Comparison of ENCODE assay signal across 8 mouse cellular contexts in genomic region chr1:125435018-125435368, GRCm38 (mm10). TPM values are rescaled to one million over a fixed set of nuclear protein-coding genes. Genes with fewer than 3 reads are reported as not detected.
DNase-seq lines count a peak whose midpoint lies in the region; ATAC-seq and TF ChIP-seq lines count a peak whose summit lies in the region.

No protein-coding gene starts in this region.

- H3K9me3 ChIP-seq in hindbrain, embryonic 10.5 days, result no peaks in the 10 kb centered on the region
- no peaks in the 10 kb centered on the region for H3K9me3 ChIP-seq in midbrain, embryonic 11.5 days (ENCODE audit: control insufficient read depth, low read length)

- under 1% methylated on average over 23 of the region's 23 CpGs for WGBS in kidney, adult 2 months
- WGBS in hindbrain, embryonic 10.5 days, result 1% methylated on average over 22 of the region's 23 CpGs
- 2% methylated on average over 19 of the region's 23 CpGs for WGBS in midbrain, embryonic 11.5 days

- no peak for DNase-seq in kidney, adult 2 months
- DNase-seq in kidney, adult 8-10 months, result no peak
- DNase-seq in hindbrain, embryonic 10.5 days (ENCODE audit: low spot score), result no peak
- no peak for DNase-seq in midbrain, embryonic 11.5 days (ENCODE audit: low spot score, missing footprints)
- DNase-seq in layer of hippocampus, postnatal 25 days (ENCODE audit: extremely low spot score in 1 of 2, low spot score in 1 of 2), result no peak
- DNase-seq in kidney, adult 9 months, result no peak
- no peak for DNase-seq in kidney, postnatal 36 days

- no peak for ATAC-seq in midbrain, embryonic 11.5 days (ENCODE audit: low FRiP score)

- peak overlapping the region; percentile 96 for H3K4me3 ChIP-seq in kidney, adult 2 months (ENCODE audit: insufficient read depth, low read depth, low read length)
- H3K4me3 ChIP-seq in brown adipose tissue, adult 24 weeks (ENCODE audit: insufficient read depth, low read depth, low read length), result peak overlapping the region; percentile 86
- peak overlapping the region; percentile 80 for H3K4me3 ChIP-seq in hindbrain, embryonic 10.5 days
- peak overlapping the region; percentile 74 for H3K4me3 ChIP-seq in midbrain, embryonic 11.5 days (ENCODE audit: low read depth, low read length)

- H3K27me3 ChIP-seq in kidney, adult 2 months (replicated peaks; ENCODE audit: control insufficient read depth, insufficient read depth, low read length), result no peaks in the 10 kb centered on the region
- H3K27me3 ChIP-seq in hindbrain, embryonic 10.5 days (ENCODE audit: insufficient read depth, poor library complexity, severe bottlenecking), result no peaks in the 10 kb centered on the region
- H3K27me3 ChIP-seq in midbrain, embryonic 11.5 days (ENCODE audit: control insufficient read depth, insufficient read depth, low read length), result no peaks in the 10 kb centered on the region

- H3K9ac ChIP-seq in midbrain, embryonic 11.5 days (ENCODE audit: low read length), result peak overlapping the region; percentile 91

- TF ChIP-seq POLR2A in kidney, adult 2 months (IDR thresholded peaks at IDR 0.05; ENCODE audit: low read depth, low read length), result no peak

- H3K4me2 ChIP-seq in midbrain, embryonic 11.5 days, result peak overlapping the region; percentile 61

- H3K27ac ChIP-seq in kidney, adult 2 months (ENCODE audit: insufficient read depth, low read depth, low read length), result peak overlapping the region; percentile 98
- H3K27ac ChIP-seq in brown adipose tissue, adult 24 weeks (replicated peaks; ENCODE audit: low read depth, low read length), result peak overlapping the region; percentile 97
- peak overlapping the region; percentile 97 for H3K27ac ChIP-seq in hindbrain, embryonic 10.5 days
- peak overlapping the region; percentile 95 for H3K27ac ChIP-seq in midbrain, embryonic 11.5 days (ENCODE audit: low read depth, low read length)

- H3K4me1 ChIP-seq in kidney, adult 2 months (ENCODE audit: control insufficient read depth, insufficient read depth, low read length), result peaks cover 13% of the 10 kb centered on the region
- H3K4me1 ChIP-seq in brown adipose tissue, adult 24 weeks (ENCODE audit: control insufficient read depth, insufficient read depth, insufficient read length, low read length), result peaks cover 12% of the 10 kb centered on the region
- peaks cover 27% of the 10 kb centered on the region for H3K4me1 ChIP-seq in hindbrain, embryonic 10.5 days (replicated peaks)
- H3K4me1 ChIP-seq in midbrain, embryonic 11.5 days (ENCODE audit: control insufficient read depth, insufficient read depth, low read length), result peaks cover 13% of the 10 kb centered on the region

- no peaks in the 10 kb centered on the region for H3K36me3 ChIP-seq in kidney, adult 2 months (ENCODE audit: control insufficient read depth, insufficient read depth, low read length)
- H3K36me3 ChIP-seq in hindbrain, embryonic 10.5 days, result no peaks in the 10 kb centered on the region
- no peaks in the 10 kb centered on the region for H3K36me3 ChIP-seq in midbrain, embryonic 11.5 days (ENCODE audit: control insufficient read depth, insufficient read depth, low read length)

- no peak for TF ChIP-seq CTCF in kidney, adult 2 months (conservative IDR thresholded peaks at IDR 0.05; ENCODE audit: insufficient read depth, insufficient read length, low read depth, low read length)

RNA-seq across cellular contexts. Expression of gene Actr3, which starts 0.5 kb away (rescaled TPM):
- 38.6 and 55.6 TPM in 2 replicates for polyA plus RNA-seq in kidney, adult 2 months (2012; rRNA removed)
- polyA plus RNA-seq in brown adipose tissue, adult 24 weeks (2012; ENCODE audit: insufficient read depth, insufficient read length, missing spikeins), result 102 and 107 TPM in 2 replicates
- polyA plus RNA-seq in hindbrain, embryonic 10.5 days (2016; fragmentation: Nextera tagmentation; extraction: Ambion mirVana), result 218 and 241 TPM in 2 replicates
- 269 and 271 TPM in 2 replicates for polyA plus RNA-seq in midbrain, embryonic 11.5 days (2014; fragmentation: Nextera tagmentation; extraction: Ambion mirVana)
- 100 to 1,000 TPM; 353 TPM for total RNA-seq in layer of hippocampus, postnatal 25 days (2021)
